Mouse (Mus musculus) adrenal gland, postnatal 10 days (tissue): ENCODE data around the gene Gab2. TPM values are rescaled to one million over a fixed set of nuclear protein-coding genes. Genes with fewer than 3 reads are reported as not detected.
"Not testable (repeated sequence)": the region's sequence is repeated elsewhere in the genome, so short reads cannot be mapped to it uniquely, and the experiment has no call there.

ENCODE experiments used
- DNase-seq: peaks from one replicate; pipeline ENCODE4 v3.0.0; 2021; ENCODE audit warnings: mixed read lengths
- total RNA-seq, 2 experiments: library from RNA; stranded (reverse); gene quantifications; 2 replicates each; pipeline ENCODE4 v1.2.3; 2021

Gab2 gene
- total RNA-seq, 2 experiments from 2014 or later = 18.1 to 20.9 TPM

DNA sequence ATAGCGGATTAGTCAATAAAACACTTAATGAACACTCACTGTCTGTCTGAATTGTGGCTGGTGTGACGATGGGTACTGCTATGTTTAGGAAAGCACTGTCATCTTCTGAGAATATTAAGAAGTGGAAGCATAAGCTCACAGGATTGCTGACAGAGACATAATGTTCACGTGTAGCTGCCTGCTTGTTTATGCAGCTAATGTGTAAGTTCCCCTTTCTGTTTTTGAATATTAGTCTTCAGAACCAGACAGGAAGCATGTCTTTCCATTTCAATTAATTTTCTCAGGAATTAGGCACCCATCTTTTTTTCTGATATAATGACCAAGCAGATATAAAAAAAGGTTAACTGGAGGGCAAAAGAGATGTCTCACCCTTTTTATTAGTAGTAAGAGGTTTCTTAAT, 55.1 kb downstream of the Gab2 start:
- DNase-seq = no peak

DNA sequence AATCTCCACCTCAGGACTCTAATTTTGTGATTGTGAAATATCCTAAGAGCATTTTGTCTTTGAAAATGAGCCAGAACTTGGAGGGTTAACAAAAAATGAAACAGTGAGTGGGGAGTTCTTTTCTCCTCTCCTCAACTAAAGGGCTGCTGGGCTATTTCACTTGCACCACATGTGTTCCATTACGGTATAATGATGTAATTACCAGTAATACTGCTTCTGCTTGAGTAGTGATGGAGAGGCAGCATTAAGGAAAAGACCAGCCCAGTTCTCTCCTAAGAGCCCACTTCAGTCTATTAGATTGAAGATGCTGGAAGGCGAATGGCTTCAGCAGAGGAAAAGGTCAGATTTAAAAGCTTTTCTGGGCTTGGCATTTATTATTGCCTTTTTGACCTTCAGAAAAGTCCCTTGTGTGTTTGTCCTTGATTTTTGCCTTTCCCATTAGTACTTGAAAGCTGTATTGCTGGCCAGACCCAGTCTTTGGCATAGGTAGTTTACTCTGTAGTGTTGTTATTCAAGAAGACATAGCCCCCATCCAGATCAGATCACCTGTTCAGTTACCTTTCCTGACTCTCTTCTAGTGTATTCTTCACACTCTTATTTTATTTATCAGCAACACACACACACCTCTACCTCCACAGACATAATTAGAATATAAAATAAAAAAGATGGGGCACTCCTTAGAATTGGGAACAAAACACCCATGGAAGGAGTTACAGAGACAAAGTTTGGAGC, 69.9 kb downstream of the Gab2 start:
- DNase-seq = no peak

DNA sequence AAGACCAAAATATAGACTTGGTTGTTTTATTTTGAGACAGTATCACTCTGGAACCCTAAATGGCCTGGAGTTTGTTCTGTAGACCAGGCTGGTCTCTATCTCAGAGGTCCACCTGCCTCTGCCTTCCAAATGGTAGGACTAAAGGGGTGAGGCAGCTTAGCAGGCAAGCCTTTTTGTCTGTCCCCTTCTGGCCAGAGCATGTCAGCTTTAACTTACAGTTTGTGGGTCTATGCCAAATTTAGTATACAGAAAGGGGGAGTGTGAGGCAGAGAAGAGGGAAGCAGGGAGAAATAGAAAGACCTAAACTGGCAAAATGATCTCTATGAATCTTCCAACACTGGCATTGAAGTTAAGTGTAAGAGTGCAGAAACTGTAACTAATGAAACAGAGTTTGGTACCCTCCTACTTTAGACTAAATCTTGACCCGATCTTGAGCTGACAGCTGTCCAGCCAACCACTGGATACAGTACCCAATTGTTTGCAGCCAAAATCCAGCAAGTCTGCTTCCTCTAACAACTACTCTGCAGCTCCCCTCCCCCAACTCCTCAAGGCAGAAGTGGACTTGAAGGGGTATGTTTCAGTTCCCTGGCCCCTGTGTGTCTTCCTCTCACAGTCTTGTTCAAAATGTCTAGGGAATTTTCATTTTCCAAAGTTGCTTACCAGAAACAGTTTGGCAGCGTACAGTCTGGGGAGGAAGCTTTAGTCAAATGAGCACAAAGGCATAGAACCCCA, 73.5 kb downstream of the Gab2 start:
- DNase-seq = peak; percentile 9

DNA sequence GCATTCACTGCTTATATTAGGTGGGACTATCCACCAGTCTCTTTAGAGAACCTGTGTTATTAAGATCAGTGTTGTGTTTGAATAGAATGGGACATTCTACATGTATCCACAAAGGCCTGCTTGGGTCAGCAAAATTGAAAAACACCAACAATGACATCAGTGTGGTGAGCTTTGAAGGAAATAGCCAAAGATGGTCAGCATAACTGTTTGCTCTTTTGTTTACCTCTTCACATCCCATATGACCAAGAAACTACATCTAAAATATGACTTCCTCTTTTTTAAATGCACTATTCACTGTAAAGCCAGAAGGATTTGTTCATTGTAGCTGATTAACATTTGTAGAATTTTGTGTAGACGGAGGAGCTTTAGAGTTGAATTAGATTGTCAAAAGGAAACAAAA, 82.9 kb downstream of the Gab2 start:
- no peak for DNase-seq

DNA sequence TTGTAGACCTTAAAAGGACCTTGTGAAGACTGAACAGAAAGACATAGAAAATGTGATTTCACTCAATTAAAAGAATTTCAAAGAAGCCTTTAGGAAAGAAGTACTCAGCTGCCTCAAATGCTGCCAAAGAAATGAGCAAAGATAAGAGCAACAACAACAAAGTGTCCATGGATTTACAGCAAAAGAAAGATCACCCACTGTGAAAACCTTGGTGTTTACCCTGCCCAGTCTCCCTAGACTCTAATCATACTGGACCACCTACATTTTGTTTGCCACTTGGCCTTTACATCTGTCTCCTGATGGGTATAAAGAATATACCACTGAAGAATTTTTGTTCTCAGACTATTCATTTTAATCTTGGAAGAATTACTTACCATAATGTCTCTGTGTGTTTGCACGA, 89.7 kb downstream of the Gab2 start:
- DNase-seq = no peak

DNA sequence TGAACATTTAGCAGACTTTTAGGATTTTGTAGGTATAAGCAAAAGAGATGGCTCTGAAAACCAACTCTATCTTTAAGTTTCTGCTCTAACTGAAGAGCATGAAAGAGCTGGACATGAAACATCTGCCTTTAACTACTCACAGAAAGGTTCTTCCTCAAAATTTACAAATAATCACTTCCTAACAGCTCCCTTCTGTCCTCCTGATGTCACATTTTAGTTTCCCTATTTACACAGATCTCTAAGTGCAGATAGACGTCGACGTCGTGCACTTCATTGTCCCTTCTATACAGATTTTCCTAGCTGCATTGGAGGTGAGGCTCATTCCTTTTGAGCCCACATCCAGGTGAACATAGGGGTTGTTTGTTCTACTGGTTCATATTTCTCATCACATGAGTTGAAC, 90.3 kb downstream of the Gab2 start:
- DNase-seq = no peak

DNA sequence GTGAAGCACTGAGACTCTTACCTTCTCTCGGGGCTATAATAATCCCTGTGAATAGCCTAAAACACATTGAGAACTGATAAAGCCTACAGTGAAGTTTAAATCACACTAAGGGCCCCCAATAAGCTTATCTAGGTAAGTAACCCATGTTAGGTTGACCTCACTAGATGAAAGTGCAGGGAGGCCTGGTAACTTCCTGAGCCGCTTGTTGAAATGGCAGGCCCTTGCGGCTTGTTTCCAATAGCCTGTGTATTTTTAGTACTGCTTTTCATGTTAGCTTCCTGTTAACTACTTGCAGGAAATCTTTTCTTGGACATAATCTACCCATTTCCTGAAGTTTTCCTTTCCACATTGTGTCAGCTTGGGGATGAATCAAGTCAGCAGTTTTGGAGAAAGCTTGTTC, 90.7 kb downstream of the Gab2 start:
- DNase-seq = no peak

DNA sequence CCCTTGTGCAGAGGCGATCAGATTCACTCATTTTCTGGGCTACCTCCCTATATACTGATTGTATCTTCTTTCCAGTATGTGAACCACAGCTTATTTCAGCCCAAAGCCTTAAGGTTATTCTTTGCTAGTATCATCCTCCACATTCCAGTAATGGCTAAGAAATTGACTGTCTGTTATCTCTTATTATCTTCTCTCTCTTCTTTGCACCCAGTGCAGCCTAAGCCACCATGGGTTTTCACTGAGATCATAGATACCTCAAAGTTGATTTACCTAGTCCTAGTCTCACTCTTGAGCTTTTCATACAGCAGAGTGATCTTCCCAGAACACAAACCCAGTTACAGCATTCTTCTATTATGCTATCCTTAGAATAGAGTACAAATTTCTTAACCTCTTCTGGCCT, 100.5 kb downstream of the Gab2 start:
- DNase-seq = no peak

DNA sequence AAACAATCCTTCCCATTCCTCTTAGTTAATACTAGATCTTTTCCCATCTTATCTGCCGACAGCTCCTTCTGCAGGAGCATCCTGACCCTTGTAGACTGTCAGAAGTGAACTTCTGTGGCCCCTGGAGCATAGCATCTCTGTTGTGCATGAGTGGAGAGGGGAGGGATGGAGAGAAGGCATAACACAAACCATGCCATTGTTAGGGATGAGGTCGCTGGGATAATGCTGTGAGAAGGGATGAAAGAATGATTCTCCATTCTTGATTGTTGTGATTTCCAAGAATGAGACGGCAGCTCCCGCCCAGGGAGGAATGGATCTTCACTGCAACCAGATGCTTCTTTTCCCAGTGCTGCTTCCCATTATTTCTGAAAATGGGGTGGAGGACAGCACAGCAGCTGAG, 102.0 kb downstream of the Gab2 start:
- no peak for DNase-seq

DNA sequence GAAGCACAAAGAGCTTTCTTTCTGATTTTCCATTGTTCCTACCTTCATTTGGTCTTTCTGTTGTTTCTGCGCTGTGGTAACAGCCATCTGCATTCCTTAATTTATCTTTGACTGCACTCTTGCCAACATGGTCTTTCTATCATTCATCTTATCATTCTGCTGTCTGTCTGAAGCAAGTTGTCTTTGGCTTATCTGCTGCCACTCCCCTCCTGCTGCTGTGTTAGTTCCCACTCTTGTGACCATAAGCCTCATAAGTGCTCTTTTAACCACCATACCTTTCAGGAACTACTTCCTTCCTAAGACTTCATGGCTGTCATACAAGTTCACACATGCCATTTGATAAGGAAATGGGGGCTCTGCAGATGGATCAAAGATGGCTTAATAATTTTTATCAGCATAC, 102.6 kb downstream of the Gab2 start:
- no peak for DNase-seq

DNA sequence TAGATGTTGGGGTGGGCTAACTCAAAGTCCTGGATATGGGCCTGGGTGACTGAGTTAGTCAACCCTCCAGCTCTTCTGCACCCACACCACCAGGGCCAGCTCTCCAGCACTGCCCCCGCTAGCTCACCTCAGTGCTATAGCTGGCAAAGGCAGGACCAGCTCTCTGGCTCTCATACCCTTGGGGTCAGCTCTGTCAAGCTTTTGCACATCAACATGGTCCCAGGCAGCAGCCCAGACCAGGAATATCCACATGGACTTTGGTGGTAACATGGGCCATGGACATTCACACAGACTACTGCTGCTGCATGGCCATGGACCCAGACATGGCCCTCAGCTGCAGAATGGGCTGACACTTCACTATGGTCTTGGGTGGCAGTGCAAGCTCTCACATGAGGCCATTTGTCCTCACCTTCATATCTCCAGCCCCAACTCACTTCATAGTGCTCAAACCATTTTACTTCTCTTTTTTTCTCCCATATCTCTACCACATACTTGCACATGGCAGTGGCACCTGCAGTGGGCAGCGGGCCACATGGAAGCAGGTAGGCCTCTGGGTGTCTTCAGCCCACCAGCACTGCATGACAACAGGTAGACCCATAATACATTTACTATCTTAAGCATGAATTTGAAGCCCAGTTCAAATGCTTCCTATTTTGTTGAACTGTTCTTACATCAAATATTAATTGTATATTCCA, 106.1 kb downstream of the Gab2 start:
- no peak for DNase-seq

DNA sequence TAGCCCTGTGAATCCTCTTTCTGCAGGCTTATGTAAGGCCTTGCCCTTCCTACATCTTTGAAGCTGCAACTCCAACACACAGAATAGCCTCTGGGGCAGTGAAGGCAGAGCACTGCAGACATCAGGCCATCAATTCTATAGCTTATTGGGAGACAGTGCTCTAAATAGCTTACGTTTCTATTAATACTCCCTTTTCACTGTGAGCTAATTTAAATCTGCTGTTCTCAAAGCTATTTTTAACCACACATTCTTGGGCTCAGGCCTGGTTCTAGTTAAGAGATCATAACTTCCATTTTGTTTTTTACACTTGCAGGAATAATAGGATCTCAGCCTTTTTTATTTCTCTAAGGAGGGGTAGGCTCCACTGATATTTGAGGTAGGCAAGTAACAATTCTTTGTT, 107.7 kb downstream of the Gab2 start:
- DNase-seq = no peak

DNA sequence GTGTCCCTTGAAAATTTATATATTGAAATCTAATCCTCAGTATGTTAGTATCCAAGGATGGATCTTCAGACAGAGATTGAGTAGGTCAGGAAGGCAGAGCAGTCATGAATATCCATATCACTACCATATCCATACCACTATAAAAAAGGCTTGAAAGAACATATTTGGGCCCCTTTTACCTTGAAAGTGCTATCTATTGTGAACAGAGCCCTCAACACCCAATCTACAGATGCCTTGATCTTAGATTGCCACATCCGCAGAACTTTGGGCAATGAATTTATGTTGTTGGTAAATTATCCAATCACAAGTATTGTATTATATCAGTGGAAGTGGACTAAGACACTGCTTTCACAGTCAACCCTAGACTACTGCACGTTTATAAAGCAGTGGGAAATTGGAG, 122.5 kb downstream of the Gab2 start:
- no peak for DNase-seq

DNA sequence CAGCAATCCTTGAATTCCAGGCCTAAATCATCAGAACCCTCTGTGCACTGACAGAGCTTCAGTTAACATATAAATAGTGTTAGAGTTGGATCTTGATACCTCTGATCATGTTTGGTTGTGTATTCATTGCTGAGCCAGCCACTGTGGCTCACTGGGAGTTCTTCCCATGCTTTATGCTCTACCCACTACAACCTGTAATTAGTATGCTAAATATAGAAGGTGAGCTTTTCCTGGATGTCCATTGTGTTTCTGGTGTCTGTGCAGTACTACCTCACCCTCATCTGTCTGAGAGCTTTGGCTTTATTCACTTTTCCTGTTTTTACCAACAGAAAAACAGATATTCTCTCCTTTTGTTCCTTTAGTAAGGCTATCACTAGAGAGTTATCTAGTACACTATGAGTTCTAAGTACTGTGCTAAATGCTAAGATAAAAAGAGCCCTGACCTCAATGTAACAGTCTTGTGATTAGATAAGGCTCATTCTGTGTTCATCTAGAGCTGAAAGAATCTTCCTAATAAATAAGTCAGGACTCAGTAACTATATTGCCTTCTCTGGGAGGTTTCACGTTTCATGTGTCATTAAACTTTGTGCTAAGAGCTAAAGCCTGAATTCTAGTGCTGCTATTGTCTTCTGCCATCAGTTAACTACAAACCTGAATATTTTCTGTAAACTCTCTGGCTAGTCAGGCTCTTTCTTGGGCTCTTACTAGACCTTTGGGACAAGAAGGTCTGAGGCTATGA, 127.6 kb downstream of the Gab2 start:
- no peak for DNase-seq

DNA sequence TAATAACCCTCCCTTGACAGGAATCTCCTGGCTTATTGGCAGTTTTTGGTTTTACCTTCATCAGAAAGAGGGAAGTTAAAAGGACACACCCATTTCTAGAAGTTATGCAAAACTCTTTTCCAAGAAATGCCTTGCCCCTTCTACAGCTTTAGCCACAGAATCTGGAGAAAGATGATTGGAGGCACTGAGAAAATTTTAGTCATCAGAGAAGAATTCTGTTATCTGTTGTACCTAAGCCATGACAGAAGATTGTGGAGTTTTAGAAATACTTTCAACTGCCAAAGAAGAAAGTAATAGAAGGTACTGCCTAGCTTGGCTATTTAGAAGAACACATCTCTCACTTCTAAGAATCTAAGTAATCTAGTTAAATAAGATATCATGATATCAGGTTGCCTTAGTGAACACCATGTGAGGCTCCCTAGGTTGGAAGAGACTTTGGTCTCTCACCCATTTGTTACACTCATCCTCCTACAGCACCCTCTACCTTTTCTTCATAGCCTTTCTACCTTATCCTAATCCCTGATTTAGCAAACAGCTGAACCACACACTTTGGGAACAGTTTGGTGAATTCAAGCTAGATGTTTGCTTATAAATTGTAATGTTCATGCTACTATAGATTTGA, 128.8 kb downstream of the Gab2 start:
- DNase-seq = no peak

DNA sequence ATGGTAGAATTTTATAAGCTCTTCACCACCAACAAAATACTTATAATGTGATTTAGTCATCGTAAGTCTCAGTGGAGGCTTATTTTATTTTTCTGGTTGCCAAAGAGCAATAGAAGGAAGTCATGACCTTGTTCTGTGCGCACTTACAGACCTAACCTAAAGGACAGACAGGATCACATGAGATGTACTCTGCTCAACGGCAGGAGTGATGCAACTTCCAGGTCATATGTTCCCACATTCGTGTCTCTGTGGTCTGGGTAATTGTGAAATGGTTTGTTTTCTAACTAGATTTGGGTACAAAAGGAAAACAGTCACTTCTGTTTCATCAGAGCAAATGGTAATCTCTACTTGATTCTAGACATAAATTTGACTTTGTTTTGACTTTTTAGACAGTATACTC, 129.7 kb downstream of the Gab2 start:
- peak; percentile 8 for DNase-seq

DNA sequence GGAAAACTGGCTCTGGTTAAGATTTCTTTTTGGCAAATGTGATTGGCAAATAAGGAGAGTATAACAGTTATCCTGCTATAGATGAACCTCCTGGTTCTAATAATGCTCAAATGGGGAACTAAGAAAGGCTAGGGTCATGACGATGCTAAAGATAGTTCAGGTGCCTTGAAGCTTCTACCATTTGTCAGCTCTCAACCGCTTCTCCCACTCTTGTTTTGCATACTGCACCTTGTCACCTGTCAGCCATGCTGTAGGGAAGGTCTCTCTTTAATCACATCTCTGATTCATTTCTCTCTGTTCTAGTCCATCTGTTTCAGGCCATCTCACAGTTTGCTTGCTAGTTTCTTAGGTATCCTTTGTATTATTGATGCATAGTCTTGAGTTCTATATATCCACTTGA, 142.4 kb downstream of the Gab2 start:
- DNase-seq = no peak

DNA sequence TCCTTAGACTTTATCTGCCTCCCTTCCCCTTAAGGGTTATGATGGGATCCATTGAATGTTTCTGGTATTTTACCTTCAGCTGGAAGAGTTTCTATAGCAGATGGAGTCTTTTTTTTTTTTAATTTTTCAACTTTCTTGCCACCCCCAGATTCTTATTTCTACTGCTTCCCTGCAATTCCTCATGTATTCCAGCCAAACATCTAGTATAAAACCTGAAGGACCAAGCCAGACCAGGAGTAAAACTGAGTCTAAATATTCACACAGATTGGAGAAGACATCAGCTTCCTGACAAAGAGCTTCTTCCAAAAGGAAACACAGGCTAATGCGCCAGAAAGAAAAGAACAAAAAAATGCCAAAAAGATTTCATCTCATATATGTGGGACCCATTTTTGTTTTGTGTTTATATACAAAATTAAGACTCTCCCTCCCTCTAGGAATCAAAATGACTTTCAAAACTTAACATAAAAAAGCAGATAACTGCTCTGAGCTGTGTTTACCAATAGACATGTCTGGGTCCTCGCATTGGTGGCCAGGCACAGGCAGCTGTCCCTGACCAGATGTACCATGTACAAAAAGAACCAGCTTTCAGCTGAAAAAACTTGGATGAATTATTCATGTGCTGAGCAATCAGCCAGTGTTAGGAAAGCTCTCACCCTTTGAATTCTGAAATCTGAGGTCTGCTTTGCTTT, 164.0 kb downstream of the Gab2 start:
- no peak for DNase-seq

DNA sequence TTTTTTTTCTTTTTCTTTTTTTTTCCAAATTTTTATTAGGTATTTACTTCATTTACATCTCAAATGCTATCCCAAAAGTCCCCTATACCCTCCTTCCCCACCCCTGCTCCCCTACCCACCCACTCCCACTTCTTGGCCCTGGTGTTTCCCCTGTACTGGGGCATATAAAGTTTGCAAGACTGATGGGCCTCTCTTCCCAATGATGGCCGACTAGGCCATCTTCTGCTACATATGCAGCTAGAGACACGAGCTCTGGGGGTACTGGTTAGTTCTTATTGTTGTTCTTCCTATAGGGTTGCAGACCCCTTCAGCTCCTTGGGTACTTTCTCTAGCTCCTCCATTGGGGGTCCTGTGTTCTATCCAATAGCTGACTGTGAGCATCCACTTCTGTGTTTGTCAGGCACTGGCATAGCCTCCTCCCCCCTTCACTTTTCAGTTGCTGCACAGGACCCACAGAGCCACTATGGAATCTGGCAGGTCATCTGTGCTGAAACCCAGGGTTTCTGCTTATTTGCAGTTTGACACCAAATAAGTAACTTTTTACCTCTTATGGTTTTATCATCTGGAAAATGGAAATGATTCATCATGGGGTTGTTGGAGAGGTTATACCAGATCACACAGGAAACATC, 164.7 kb downstream of the Gab2 start:
- not testable (repeated sequence) for DNase-seq

DNA sequence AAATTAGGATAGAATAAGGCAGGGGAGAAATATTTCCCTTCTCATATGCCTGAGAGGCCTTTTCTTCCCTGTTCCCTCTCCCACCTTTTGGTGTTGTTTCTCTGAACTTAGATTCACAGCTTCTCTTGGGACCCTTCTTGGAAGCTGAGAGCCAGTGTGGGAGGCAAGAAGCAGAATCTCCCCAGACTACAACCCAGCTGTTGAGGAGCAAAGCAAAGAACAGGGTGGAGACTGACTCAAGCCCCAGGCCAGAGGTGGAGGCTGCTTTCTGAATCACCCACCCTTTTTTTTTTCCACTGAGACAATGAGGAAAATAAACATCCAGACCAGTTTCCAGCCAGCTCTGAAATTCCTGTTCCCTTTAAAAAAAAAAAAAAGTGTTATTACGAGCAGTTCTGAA, 166.3 kb downstream of the Gab2 start:
- no peak for DNase-seq

DNA sequence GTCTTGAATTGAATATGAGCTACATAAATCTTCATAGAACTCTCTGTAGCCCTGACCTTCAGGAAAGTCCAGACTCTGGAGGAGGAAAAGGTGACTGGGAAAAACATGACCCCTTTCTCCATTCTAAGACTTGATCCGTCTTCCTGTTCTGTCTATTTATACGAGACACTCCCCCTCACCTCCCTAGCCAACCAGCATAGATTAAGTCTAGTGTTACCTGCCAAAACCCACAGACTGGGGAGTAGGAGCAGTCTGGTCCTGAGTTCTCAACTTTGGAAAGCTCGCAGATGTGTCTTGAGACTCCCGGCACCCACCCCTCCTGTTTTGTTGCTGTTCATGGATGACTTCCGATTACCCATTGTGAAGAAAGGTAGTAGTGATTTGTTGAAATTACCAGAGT, 166.8 kb downstream of the Gab2 start:
- no peak for DNase-seq
